Mouse (Mus musculus) layer of hippocampus, postnatal 25 days (tissue): Measurements from ENCODE around the gene Th. TPM values are rescaled to one million over a fixed set of nuclear protein-coding genes. Genes with fewer than 3 reads are reported as not detected.

Experiments used
- DNase-seq, 2 experiments: peaks; one replicate each; pipeline ENCODE4 v3.0.0; 2022; ENCODE audit warnings: mixed read lengths in 2 of 2, low spot score in 1 of 2; ENCODE audit errors: extremely low spot score in 1 of 2
- total RNA-seq, 2 experiments: library from RNA; stranded (reverse); gene quantifications; 2 replicates each; pipeline ENCODE4 v1.2.3; 2021

Th gene
- total RNA-seq, 2 experiments from 2014 or later, result 0.49 to 0.62 TPM

DNA sequence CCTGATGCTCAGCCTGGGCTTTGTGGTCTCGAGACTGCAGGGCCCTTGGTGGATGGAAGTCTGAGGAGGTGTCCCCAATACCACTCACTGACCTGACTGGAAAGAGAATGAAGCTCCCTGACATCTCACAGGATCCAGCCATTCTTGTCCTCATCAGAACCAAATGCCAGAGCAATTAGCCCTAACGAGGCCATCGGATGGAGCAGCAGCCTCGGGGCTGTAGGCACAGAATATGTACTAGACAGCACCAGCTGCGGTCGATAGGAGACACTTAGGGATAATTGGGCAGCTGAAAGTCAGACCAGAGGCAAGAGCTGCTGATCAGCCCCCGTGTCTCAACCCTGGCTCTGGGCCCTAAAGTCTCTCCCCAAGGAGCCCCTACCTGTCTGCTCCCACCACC lies 26.6 kb downstream of the Th start:
- DNase-seq, result no peak

DNA sequence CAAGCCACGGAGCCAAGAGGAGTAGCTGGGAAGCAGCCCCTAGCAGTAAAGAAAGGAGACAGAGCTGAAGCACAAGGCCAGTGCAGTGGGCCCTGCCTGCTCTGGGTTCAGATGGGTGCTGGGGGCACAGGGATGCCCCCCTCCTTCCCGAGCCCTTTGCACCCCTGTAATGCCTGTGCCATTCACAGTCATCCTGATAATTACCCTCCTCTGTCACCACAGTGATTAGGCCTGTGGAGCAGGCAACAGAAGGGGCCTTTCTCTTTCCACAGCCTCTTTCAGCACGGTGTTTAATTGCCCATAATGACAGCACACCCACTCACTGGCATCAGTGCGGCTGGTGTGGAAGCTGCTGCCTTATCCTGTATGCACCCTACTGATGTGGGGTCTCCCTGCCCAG lies 28.0 kb downstream of the Th start:
- DNase-seq, result no peak

DNA sequence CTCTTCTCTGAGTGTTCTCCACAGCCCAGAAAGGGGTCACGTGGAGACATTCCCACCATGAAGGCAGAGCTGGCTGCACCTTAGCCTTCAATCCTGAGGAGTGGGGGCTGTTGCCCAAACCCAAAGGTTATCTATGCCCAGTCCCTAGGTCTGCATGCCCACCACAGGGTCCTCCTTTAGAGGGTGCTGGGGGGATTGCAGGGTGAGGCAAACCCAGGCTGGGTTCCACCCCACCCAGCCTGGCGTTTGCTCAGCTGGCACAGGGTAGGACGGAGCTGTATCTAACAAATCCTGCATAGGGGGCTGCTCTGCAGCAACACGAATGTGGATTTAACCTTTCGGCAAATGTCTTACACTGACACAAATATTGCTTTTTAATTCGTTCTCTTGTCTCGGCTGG lies 29.2 kb downstream of the Th start:
- DNase-seq, result no peak

DNA sequence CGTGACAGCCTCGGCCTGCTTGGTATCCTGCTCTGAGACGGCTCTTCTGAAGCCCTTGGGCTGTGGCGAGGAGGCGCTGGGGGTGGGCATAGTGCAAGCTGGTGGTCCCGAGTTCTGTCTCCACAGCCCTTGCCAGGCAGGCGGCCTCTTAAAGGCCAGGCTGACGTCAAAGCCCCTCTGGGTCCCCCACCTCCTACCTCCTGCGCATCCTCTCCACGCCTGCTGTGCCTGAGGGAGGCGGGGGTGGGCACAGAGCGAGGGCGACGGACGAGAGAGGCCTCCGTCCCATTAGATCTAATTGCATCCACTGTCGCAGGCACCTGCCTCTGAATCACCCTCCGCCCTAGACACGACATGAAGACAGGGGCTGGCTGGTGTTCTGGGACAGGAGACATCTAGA lies 31.1 kb downstream of the Th start:
- DNase-seq, result no peak

DNA sequence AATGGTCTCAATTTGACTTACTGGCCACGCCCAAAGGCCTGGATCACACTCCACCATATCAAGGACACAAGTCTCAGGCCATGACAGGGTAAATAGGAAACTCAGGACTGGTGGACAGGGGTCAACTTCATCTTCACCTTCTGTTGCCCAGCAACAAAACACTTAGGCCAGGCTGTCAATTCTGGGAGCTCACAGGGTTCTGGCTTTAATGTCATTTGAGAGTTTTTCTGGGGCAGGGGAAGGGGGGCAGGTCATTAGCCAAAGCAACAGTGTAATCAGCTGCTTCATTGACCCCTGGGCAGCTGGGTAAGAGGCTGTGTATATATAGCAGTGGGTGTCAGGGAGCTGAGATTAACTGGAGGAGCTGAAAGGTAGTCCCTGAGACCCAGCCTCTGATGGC lies 33.5 kb downstream of the Th start:
- no peak for DNase-seq

DNA sequence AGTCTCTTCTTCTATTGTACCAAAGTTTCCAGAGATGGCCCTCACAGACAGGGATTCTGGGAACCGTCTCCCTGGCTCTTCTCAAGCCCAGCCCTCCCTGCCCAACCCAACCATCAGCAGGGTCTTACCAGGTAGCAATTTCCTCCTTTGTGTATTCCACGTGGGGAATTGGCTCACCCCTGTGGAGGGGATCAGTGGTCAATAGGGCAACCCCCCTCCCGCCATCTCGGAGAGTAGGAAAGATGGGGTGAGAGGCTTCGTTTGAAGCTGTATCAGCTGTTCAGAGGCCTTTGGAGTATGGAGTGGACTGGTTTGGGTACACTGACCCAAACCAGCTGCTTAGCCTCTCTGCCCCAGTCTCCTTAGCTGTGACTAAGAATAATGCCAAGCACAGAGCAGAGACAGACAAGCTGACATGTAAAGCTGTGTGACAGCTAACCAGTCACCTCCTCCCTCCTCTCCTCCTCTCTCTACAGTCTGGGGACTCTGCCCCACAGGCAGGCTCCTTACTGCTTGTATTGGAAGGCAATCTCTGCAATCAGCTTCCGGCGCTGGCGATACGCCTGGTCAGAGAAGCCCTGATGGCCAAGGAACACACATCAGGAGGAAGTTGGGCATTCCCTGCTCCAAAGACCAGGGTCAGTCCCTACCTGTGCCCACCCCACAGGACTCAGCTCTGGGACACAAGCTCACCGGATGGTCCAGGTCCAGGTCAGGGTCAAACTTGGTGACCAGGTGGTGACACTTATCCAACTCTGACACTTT lies 34.8 kb downstream of the Th start:
- no peak for DNase-seq

DNA sequence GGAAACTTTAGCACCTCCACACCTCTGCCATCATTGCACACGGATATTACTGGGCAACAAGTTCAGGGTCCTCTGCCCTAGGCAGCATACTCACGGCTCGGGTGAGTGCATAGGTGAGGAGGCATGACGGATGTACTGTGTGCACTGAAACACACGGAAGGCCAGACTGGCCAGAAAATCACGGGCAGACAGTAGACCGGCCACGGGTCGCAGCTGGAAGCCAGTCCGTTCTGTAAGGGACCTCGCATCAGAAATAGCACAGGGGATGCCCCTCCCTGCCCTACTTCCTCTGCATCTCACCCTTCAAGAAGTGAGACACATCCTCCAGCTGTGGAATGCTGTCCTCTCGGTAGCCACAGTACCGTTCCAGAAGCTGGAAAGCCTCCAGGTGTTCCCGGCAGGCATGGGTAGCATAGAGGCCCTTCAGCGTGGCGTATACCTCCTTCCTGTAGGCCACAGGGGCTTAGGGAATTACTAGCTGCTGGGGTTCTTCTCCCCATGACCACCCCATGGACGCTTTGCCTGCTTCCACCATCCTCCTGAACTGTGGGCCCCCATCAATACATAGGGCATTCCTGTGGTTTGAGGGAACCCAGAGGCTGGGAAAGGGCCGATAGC lies 35.6 kb downstream of the Th start:
- DNase-seq, result no peak

DNA sequence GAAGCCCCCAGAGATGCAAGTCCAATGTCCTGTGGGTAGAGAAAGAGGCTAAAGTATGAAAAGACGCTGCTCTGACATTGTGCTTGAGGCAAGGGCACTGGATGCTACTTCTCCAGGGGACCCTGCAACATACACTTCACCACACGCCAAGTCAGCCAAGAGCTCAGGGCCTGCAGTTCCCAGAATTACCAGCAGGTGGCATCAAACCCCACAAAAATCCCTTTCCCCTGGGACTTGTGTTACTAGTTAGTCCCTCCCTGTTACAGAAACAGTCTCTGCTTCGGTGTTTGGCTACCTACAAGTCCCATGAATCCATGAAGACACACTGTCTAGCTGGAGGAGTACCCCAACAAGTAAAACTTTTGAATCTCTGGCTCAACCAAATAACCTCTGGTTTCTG lies 36.3 kb downstream of the Th start:
- peak; percentile 83 to 92 for DNase-seq

DNA sequence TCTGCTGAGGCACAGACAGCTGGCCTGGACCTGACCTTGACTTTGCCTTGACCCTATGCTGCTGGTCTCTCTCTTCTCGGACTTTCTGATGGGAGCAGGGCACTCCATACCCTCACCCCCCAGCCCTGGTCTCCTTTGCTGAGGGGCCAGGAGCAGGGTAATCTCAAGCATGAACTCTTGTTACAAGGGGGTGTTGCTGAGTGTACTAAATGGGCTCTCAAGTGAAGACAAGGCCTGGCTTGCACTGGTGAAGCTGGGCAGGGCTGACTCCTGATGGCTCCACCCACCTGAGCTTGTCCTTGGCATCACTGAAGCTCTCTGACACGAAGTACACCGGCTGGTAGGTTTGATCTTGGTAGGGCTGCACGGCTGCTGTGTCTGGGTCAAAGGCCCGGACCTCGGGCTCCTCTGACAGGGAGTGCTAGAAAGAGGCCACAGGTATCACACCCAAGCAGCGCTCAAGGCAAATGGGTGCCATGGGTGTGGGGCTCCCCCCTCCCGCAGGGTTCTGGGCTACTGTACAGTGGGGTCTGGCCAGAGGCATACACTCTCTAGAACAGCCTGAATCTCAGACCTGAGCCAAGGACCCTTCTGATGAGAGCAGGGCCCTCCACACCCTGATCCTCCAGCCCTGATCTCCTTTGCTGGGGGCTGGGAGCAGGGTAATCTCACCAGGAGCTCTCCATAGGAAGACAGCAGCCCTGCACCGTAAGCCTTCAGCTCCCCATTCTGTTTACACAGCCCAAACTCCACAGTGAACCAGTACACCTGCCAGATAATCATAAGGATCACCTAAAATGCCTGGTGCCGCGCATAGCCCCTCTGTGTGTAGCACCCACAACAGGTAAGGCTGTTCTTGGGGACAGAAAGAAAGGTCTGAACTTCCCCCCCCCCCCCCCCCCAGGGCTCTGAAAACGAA lies 36.9 kb downstream of the Th start:
- no peak for DNase-seq

DNA sequence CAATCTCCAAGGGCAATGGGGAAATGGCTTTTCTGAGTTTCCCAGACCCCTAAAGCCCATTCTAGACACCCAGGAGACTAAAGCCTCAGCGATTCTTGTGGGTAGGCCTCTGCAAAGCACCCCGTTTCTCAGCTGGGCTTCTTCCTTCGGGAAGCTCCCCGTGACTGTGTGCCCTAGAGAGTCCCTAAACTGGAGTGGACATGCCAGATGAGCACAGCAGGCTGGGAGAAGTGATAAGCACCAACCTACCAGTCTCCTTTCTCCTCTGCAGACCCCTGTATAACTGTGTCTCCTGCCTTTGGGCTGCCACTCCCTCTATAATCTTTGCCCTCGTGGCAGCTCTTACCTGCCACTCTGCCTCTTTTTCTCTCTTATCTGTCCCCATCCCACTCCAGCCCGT lies 37.6 kb downstream of the Th start:
- DNase-seq, result no peak

DNA sequence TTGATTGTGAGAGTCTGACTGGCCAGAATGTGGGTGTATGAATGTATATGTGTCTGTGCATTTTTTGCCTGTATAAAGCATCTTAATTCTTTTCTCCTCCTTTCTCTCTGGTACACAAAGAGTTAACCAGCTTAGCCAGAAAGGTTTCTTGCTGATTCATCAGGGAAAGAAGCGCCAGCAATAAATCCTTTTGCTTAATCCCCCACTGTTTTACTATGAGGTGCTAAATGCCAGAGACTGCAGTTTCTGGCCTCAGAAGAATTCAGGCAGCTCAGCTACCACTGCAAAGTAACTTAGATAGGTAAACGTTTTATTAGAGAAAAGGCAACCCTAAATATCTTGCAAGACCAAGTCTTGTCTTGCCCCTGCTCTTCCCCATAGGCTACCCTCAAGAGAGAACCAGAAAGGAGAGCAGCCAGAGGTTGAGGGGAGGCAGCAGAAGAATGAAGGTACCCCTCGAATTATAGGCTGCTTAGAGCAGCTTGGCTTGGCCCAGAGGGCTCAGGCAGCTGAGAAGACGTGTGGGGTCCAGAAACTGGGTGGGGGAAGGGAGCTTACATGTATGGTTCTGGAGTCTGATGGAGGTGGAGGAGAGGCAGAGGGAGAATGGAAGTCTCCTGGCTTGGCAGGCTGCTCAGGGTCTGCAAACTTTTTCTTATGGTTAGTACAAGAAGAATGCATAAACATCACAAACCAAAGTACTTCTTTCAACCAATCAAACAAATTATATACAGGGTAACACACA lies 61.3 kb downstream of the Th start:
- DNase-seq, result no peak

DNA sequence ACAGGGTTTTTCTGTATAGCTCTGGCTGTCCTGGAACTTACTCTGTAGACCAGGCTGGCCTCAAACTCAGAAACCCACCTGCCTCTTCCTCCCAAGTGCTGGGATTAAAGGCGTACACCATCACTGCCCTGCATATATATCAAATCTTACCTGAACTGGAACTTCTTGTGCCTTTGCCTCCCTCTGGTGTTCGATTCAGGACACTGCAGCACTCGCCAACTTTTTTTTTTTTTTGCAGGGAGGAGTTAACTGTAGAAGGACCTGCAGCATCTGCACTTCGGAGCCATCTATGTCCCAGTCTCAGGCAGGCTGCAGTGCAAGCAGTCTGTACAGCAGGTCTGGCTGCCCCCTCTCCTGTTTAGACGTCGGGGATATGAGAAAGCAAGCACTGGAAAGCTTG lies 80.2 kb downstream of the Th start:
- peak; percentile 8 to 25 for DNase-seq

Other genes with a start within 250 kb of the Th start
- not detected for gene Ins2, start 187.7 kb downstream of the Th start, total RNA-seq
- gene Ascl2, start 38.1 kb upstream of the Th start, total RNA-seq, result under 1 TPM; 0.22 to 0.31 TPM
- not detected for gene Tspan32, start 73.9 kb upstream of the Th start, total RNA-seq
- 100 to 1,000 TPM; 489 to 524 TPM for gene Cd81, start 121.6 kb upstream of the Th start, total RNA-seq
- 10 to 100 TPM; 47.0 to 50.4 TPM for gene Tssc4, start 138.1 kb upstream of the Th start, total RNA-seq
- not detected for gene Trpm5, start 163.5 kb upstream of the Th start, total RNA-seq
- 1 to 10 TPM in 1 of 2 experiments, under 1 TPM in 1; 0.89 to 1.3 TPM for gene Kcnq1, start 175.2 kb upstream of the Th start, total RNA-seq